Mouse (Mus musculus) forelimb bud, embryonic 11.5 days (tissue): ENCODE data around the gene Asb18.

Source experiments
- DNase-seq: peaks from one replicate; pipeline ENCODE4 v3.0.0-alpha.2; 2012; ENCODE audit warnings: low read depth, low spot score

Asb18 gene

DNA sequence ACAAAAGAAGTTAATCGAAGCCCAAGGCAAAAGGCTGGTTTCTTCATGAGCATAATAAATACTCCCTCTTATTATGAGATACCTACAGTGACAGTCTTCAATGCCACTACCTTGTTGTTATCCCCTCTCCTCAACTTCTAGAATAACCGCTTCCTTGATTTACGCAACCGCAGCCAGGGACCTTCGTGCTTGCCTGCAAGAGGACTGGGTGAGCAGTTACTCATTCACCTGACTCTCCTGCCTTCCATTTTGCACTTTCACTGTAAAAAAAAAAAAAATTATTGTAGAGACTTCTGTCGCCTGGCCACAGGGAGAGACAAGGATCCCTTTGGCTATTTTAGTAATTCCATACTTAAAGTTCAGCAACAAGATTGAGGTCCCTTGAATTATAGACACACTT lies 81.4 kb downstream of the Asb18 start:
- no peak for DNase-seq

DNA sequence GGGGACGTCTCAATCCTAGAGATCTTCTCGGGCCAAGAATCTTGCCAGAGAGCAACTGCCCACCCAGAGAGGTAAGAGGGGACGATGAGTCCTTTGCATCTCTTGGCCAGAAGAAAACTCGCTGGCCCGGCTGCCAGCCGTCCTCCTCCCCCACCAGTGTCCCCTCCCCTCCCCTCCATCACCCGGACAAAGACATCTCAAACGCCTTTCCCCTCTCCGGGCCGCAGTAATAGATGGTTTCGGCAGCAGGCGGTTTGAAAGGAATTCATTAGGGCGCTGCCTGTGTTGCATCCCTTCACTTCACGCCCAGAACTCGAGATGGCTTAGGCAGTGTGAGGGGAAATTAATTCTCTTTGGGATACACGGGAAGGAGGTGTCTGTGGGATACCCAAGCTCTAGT lies 81.8 kb downstream of the Asb18 start:
- no peak for DNase-seq

DNA sequence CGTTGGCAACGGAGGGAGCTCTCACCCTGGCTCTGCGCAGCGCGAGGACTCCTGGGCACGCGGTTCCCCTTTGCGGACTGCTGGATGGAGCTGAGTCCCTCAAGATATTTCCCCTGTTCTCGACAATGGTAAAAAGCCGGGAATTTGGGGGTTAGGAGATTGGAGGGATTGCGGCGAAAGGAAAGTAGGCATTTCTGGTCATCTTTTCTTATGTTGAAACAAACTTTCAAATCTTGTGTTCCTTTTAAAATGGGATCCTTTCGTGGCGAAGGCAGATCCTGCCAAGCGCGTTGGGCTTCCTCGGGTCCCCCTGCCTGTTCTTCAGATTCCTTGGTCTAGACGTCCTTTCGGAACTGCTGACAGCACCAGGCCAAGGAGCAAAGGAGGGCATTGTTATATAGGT lies 82.4 kb downstream of the Asb18 start:
- peak; percentile 32 for DNase-seq

DNA sequence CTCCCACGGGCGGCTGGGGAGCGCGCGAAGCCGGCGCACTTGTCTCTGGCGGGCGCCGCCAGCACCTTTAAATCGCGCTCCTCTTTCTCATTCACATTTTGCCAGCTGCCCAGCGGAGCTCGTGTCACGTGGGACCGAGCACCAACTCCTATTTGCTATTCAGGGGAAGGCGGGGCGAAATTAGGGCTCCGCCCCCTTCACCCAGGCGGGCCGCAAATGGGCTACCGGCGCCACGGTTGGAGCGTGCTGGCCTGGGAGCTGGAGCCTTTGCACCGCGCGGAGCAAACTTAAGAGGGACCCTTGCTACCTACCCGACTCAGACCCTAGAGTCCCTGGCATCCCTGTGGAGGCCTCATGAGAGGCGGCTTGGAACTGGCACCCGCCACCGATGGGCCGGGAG lies 83.3 kb downstream of the Asb18 start, which contains the start of gene Gbx2:
Gbx2 (minus strand) TSS at position 60 of the 400 bp plus-strand sequence.
- DNase-seq = peak; percentile 91

DNA sequence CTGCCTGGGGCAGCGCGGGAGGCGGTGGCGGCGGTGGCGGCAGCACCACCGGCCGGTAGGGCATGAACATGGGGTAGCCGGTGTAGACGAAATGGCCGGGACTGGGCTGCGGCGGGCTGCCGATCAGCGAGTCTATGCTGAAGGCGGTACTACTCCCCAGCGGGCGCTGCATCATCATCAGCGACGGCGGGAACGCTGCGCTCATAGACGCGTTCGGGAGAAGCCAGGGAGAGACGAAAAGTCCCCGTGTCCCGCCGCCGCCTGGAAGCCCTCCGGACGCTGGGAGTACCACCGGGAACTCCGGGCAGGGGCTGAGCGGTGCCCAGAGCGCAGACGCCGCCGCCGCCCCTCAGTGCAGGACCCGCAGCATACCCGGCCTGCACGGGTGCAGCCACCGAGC lies 83.9 kb downstream of the Asb18 start:
- DNase-seq = no peak

DNA sequence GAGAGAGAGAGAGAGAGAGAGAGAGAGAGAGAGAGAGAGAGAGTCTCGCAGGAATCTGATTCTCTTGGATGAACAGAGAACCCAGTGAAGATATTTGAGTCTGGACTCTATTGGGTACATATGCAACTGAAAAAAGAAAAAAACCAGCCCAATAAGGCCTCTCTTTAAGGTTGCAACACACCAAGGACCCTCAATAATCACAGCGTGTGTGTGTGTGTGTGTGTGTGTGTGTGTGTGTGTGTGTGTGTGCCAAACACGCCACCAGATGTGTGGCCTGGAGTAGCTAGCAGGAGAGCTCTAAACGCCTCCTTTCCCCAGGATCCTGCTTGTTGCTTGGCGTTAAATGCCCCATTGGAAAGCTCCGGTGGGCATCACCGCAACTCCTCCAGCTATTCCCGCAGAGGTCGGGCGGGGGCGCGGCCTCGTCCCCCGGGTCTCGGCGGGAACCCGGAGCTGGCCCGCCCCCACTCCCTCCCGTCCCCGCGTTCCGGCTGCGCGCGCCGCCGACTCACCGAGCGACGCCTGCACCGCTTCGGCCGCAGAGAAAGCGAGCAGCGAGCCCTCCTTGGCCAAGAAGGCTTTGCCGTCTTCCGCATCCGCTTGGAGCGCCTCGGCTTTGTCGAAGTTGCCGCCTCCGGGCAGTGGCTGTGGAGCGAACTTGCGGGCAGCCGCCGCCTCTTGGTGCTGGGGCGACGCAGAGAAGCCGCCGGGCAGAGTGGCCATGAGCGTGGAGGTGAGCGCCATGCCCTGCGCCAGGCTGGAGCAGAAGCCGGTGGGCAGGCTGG lies 84.6 kb downstream of the Asb18 start:
- DNase-seq = peak; percentile 41

DNA sequence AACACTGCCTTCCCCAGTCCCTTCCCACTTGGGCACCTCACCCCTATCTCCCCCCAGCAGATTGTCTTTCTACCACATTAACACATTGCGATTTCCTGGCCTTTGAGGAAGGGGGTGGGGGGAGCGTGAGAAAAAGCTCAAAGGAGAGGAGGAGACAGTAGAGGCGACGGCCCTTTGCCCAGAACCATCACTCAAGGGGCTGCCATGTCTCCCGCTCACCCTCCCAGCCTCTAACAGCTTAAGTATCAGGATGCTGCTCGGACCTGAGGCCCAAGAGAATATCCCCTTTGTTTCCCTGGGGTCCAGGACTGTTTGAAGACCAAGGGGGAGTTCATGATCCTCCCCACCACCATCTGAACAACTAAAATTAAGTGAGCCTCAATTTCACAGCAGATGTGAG lies 85.3 kb downstream of the Asb18 start:
- DNase-seq = no peak

DNA sequence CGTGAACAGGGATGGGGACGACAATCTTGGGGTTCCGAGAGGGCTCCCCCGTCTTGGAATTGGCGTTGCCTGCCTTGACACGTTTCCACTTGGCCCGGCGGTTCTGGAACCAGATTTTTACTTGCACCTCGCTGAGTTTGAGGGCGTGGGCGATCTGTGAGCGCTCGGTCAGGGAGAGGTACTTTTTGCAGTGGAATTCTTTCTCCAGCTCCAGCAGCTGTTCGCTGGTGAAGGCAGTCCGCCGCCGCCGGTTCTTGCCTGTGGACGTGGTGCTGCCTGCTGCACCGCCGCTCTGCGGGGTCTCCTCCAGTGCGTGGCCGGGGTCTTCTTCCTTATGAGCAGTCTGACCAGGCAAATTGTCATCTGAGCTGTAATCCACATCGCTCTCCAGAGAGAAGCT lies 85.8 kb downstream of the Asb18 start:
- DNase-seq = no peak

DNA sequence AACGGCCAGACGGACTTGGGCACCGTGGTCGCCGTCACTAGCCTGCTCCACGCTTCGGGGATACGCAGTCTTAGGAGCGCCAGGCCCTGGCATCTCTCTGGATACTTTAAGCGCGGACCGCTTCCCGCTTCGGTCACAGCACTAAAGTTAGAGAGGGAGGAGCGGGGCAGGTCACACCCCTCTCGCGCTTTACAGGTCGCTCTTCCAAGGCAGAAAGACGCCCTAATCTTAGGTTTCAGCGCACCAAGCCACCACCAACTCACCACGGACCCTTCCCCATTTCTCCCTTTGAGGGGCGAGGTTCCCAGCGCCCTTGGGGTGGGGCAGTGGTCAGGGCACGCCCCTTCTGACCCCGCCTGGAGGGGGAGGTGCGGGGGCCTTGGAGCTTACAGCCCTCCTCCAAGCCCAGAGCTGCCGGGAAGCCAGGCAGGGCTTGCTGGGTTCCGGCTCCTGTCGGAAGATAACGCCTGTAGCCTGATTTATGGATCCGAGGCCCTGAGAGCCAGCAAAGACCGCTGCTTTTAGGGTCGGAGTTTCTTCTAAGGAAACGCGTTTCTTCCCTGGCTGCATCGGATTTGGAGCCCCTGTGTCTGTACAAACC lies 87.3 kb downstream of the Asb18 start:
- DNase-seq = peak; percentile 26

DNA sequence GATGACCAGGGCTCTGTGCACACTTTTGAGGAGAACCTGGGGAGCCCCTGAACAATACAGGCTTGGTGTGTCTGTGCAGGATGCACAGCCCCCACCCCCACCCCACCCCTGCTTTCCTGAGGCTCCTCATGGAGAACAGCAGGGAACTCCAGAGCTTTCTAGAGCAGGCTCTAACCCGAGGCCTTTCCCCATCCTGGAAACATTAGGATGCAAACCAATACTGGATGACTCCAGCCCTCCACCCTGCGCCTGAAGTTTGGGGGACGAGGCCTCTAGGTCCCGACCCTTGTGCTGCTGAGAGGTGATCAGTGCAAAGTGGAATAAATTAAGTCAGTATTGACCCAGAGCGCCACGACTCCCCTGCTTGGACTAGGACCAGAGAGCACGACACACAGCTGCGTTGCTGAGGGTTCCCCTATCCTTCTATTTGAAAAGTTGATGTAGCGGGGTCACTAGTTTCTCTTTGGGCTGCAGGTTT lies 87.8 kb downstream of the Asb18 start:
- no peak for DNase-seq

DNA sequence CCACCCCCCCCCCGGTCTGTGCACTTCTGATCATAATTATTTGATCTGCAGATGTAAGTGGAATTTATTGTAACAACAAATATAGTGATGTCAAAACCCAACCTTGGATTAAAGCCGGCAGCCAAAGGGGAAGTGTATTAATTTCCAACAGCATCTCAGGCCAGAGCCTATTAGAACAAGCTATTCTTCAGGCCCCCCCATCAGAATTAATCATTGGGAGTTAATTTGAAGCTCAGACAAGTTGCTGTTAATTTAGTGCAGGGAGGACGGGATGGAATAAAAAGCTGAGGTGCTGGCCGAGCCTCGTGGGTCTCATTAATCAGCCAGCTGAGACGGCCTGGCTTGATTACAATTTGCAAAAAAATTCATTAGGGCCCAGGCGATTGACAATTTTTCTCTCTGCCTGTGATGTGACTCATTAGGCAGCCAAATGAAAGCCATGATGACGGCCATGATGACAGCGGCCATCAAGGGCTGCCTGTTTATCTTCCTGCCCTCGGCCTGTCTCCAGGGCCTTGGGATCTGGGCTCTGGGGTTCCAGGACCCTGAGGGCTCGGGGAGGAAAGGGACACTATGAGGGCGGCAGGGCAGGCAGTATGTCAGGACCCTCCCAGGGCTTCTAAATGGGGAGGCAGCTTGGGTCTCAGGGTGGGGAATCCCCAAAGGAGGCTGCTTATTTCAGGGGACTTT lies 88.8 kb downstream of the Asb18 start:
- DNase-seq = no peak

DNA sequence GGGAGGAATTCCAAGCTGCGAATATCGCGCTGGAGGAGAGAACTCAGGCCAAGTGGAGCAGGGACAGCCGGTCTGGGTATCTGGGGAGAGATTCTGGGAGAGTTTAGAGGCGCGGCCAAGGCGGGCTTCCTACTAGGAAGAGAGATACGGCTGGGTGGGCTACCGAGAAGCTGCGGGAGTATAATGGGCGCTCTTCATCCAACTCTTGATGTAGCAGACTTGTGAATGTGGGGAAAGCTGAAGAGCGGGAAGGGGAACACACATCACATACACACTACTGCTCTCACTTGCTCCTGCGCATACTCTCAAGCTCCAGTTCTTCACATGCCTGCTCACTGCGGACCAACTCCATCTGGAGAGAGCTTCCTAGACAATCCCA lies 90.8 kb downstream of the Asb18 start:
- no peak for DNase-seq

DNA sequence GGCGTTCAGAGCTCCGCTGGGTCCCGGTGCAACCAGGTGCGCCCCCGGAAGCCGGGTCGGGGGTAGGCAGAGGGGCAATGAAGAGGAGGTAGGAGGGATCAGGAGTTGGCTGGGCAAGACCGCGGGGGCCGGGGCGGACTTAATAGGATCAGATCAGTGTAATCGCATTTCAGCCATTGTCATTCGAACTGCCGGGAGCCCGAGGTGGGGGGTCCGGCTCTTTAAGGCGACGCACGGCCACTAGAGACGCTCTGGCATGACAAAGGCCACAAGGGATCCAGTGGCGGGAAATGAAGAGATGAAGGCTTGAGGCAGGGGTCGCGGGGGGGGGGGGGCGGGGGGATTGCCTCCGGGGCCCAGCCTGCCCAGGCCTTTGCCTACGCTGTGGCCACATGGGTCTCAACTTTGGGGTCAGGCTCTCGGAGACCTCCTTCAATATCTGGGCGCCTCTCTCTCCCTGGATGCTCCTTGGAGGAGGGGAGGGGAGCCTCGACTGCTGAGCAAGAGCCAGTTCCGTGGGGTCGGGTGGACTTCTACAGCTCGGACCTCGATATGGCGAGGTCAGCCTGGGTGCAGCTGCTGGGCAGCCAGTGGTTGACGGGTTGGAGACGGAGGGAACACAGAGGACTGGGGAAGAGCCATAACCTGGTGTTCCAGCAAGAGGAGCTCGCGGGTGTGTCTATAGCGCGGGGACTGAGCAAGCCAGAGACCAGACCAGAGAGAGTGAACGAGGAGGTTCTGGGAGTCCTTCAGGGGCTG lies 91.4 kb downstream of the Asb18 start:
- no peak for DNase-seq

DNA sequence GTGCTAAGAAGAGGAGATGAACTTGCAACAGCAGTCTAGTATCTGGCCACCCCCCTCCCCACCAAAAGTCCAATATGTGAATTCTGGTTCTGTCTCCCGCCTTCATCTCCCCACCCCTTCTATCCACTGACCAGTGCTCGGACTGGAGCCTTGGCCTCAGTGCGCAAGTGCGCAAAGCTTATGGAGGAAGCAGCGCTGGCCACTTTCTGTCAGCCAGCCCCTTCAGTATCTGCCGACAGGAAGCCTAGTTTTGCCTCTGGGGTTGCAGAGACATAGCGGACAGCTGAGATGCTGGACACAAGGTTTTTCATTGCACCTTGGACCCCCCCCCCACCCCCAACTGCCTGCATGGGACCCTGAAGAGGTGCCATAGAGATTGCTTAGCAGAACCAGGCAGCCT lies 92.2 kb downstream of the Asb18 start:
- no peak for DNase-seq

DNA sequence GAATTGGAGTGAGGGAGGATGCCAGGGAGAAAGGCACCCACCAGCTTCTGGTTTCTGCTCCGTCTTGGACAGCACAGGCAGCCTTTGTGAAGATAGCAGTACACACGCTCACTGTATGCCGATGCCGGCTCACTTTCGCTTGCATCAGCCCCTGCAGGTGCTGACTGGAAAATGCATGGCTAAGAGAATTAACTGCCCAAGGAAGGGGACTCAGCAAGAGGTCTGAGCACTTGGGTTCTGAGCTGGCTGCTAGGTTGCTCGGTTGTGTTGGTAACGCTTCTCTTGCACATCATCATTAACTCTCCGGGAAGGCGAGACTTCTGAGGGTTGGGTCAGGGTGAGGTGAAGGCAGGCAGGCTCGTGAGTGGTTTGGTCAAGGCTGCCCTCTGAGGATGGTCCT lies 92.7 kb downstream of the Asb18 start:
- no peak for DNase-seq

DNA sequence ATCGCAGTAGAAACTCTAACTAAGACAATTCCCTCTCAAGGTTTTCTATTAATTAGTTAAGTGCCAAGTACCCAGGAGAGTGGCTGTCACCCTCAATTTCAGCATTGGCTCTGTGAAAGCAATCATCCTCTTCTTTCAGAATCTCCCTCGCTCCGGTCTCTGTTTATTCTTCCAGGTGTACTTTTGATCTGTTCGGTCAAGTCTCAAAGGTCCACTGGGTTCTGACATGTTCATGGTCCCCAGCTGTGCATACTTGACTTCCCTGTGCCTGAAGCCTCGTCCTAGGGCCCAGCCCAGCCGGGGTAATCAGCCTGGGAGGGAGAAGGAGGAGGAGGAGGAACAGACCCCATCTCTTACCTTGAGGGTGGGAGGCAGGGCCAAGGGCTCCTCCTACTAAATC lies 95.3 kb downstream of the Asb18 start:
- no peak for DNase-seq

DNA sequence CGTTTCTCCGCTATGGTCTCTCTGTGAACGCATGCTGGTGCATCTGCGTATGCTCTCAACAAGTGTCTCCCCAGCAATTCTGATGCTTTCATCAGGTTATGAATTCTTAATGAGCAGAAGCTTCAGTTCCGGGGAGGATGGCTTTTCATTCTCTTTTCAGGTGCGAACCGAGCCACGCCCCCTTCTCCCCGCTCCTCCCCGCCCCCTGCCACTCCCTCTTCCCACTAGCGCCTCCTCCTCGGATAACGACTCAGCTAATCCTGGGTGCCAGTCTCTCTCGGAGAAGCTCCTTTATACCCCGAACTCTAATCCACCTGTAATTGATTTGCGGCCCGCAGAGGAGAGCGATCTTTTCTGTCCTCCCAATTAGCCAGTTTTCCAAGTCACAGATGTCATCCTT lies 96.4 kb downstream of the Asb18 start:
- no peak for DNase-seq

DNA sequence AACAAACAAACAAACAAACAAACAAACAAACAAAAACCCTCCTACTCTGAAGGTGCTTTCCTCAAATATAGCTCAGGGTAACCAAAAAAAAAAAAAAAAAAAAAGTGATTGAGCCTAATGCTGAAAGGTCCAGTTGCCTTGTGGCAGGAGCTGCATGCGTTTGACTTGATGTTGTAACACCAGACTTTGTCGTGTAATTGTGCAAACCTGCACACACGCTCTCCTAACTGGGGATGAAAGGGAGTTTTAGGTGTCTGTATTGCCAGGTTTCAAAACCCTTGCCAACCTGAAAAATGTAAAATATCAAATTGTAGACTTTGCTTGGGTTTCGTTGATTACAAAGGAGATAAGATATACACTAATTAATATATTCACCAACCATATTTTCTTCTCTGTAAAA lies 100.9 kb downstream of the Asb18 start:
- no peak for DNase-seq

DNA sequence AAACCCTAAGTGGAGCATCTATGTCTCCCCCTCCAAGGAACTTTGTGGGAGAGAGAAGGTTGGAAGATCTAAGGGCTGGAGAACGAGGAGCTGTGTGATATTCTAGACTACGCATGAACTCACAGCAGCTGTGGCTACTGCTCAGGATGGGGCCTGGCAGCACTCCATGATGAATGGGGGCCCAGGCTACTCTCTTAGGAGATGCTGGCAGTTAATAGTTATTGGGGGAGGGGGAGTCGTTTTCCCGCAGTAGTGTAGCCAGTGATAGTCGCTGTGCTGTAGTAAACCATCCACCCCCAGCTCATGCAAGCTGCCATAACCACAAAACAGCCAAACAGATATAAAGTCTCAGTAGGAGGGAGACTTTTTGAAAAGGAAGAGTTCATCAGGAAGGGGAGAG lies 102.1 kb downstream of the Asb18 start:
- no peak for DNase-seq

DNA sequence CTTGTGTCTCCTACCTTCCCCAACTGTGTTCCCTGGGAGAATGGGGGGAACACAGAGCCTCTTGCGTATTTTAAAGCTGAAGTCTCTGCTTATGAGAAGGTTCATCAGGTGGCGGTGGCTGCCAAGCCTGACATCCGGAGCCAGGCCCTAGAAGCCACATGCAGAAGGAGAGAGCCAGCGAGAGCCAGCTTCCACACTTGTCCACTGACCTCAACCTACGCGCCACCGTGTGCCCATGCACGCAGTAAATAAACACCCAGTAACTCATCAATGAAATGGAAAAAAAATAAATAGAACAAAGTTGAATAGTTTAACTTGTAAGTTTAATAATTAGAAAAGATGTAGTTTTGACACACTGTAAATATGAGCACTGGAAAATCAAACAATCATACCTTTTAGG lies 104.7 kb downstream of the Asb18 start:
- no peak for DNase-seq

DNA sequence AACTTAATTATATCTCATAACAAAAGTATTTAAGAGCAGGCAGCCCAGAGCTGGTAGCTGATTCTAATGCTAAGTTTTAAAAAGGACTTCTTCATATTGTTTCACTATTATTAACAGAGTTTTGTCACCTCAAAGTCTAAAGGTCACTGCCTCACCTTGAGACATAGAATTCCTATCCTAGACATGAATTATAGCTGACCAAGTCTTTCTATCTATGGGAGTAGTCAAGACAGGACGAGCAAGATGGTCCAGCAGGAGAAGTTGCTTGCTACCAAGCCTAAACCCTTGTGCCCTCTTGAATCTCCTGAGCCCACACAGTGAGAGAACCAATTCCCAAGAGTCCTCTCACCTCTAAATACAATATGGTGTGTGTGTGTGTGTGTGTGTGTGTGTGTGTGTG lies 111.8 kb downstream of the Asb18 start:
- DNase-seq = no peak

DNA sequence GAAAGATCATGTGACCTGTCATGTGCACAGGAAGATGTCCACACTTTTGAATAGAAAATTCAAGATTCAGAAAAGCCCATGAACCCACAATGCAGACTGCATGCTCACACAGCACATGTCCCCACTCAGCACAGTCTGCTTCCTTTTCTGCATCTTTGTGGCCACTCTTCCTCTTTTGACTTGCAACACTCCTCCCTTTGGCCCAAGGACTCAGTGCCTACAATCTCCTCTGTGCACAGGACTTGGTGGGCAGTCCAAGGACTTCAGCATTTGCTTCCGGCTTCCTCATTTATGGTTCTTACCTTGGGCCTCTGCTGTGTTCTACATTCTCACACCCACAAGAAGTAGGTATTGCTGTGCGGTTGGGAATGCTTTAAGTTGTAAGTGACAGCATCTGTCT lies 112.2 kb downstream of the Asb18 start:
- DNase-seq = no peak
